Mouse (Mus musculus): ENCODE data around the gene Ngrn.

DNA sequence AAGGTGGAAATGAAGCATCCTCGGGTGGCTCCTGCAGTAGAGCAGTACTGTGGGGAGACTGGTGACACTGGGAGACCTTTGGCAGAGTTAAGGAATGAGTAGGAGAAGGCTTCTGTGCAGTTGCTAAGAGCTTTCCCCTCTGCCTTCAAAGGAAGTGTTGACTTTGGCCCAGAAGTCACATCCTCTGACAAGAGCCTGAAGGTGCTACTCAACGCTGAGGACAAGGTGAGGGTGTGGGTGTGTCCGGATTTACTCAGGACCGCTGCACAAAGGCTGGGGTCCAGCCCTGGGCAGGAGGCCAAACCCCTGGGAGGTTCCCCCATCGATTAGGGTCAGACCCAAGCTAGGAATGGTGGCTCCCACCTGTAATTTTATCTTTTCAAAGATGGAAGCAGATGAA, 23.4 kb downstream of the Ngrn start:
- TF ChIP-seq CTCF (IDR thresholded peaks at IDR 0.05), result no peak
- no peak for TF ChIP-seq EP300 (IDR thresholded peaks at IDR 0.05; ENCODE audit: insufficient read depth, low read depth, low read length)
- TF ChIP-seq POLR2A (IDR thresholded peaks at IDR 0.05; ENCODE audit: insufficient read depth, low read depth, low read length), result no peak
